Mouse (Mus musculus): ENCODE results near the gene Fign. TPM values are rescaled to one million over a fixed set of nuclear protein-coding genes. Genes with fewer than 3 reads are reported as not detected.

Gene Fign
- total and polyA plus RNA-seq, 2 experiments from 2014 or later = 7.9 to 16.7 TPM

GRCm38 (mm10) chr2:64108040-64108439 is 10.2 kb upstream of the Fign start:
- Histone ChIP-seq H3K4me3 (ENCODE audit: low read depth, low read length) (no peak overlapping the region), H3K27me3 (ENCODE audit: insufficient read depth, low read length) (no peaks in the 10 kb centered on the region), H3K36me3 (ENCODE audit: insufficient read depth, low read length) (no peaks in the 10 kb centered on the region), H3K27ac (ENCODE audit: low read depth, low read length) (no peak overlapping the region), H3K9me3 (ENCODE audit: low read length) (no peaks in the 10 kb centered on the region), H3K4me2 (ENCODE audit: low read depth, low read length, poor library complexity, severe bottlenecking) (no peak overlapping the region), H3K9ac (replicated peaks; ENCODE audit: low read length, poor library complexity, severe bottlenecking) (no peak overlapping the region), H3K4me1 (ENCODE audit: insufficient read depth, low read length) (no peaks in the 10 kb centered on the region)
- 71% methylated on average over 8 of the region's 8 CpGs for WGBS
- DNase-seq (ENCODE audit: low spot score) (no peak), ATAC-seq (ENCODE audit: low FRiP score) (no peak)
- no peak for TF ChIP-seq CTCF (IDR thresholded peaks at IDR 0.05)

DNA sequence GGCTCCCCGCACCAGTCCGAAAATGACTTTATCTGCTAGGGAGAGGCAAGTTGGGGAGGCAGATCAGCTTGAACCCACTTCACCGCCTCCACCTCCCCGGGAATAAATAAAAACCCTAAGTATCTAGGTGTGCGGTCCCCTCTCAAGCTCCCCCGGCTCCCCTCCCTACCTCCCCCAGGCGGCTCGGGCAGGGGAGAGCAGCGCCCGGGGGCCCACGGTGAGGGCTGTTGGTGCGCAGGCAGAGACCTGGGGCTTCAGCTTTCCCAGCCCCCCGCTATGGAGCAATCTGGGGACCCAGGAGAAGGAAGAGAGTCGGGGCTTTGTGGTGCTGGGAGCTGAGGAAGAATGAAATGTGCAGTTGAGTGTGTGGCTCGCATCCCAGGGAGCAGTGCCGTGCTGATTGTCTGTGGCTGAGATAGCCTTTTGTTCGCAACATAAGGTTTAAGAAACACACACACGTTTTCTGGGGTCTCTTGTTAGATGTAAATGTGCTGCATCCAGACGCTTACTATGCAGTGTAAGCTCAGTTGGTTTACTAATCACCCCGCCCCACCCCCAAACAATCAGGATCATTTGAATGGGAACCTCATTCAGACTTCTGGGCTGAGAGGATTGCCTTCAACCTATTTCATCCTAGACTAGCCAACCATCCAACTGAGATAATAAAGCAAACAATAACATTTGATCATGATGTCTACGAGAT is 931 bp upstream of the Fign start:
- DNase-seq (ENCODE audit: low spot score) (peak; percentile 60), ATAC-seq (ENCODE audit: low FRiP score) (peak; percentile 78)
- peak overlapping the region; percentile 91 for H3K4me2 ChIP-seq (ENCODE audit: low read depth, low read length, poor library complexity, severe bottlenecking)
- no peaks in the 10 kb centered on the region for H3K4me1 ChIP-seq (ENCODE audit: insufficient read depth, low read length)
- peak overlapping the region; percentile 79 for H3K9ac ChIP-seq (replicated peaks; ENCODE audit: low read length, poor library complexity, severe bottlenecking)
- 4% methylated on average over 18 of the region's 21 CpGs for WGBS
- no peaks in the 10 kb centered on the region for H3K27me3 ChIP-seq (ENCODE audit: insufficient read depth, low read length)
- peak overlapping the region; percentile 87 for H3K4me3 ChIP-seq (ENCODE audit: low read depth, low read length)
- H3K36me3 ChIP-seq (ENCODE audit: insufficient read depth, low read length) = no peaks in the 10 kb centered on the region
- H3K9me3 ChIP-seq (ENCODE audit: low read length) = no peaks in the 10 kb centered on the region
- peak overlapping the region; percentile 83 for H3K27ac ChIP-seq (ENCODE audit: low read depth, low read length)
- TF ChIP-seq CTCF (IDR thresholded peaks at IDR 0.05) = peak; percentile 36; the same call in 1 of the 2 replicates

- TF ChIP-seq CTCF (IDR thresholded peaks at IDR 0.05) = no peak
- Histone ChIP-seq H3K9me3 (ENCODE audit: low read length) (no peaks in the 10 kb centered on the region), H3K4me3 (ENCODE audit: low read depth, low read length) (peak overlapping the region; percentile 87), H3K36me3 (ENCODE audit: insufficient read depth, low read length) (no peaks in the 10 kb centered on the region), H3K27ac (ENCODE audit: low read depth, low read length) (peak overlapping the region; percentile 83; the same call in 1 of the 2 replicates), H3K4me2 (ENCODE audit: low read depth, low read length, poor library complexity, severe bottlenecking) (peak overlapping the region; percentile 91), H3K4me1 (ENCODE audit: insufficient read depth, low read length) (no peaks in the 10 kb centered on the region), H3K9ac (replicated peaks; ENCODE audit: low read length, poor library complexity, severe bottlenecking) (peak overlapping the region; percentile 79), H3K27me3 (ENCODE audit: insufficient read depth, low read length) (no peaks in the 10 kb centered on the region)
- ATAC-seq (ENCODE audit: low FRiP score) (no peak), DNase-seq (ENCODE audit: low spot score) (no peak)
- WGBS = 0% methylated on average over 12 of the region's 12 CpGs
Measured at GRCm38 (mm10) chr2:64096721-64097411, 972 bp downstream of the Fign start.

- no peak overlapping the region for H3K27ac ChIP-seq (ENCODE audit: low read depth, low read length)
- H3K9me3 ChIP-seq (ENCODE audit: low read length) = no peaks in the 10 kb centered on the region
- ATAC-seq (ENCODE audit: low FRiP score) = no peak
- H3K4me1 ChIP-seq (ENCODE audit: insufficient read depth, low read length) = no peaks in the 10 kb centered on the region
- no peaks in the 10 kb centered on the region for H3K27me3 ChIP-seq (ENCODE audit: insufficient read depth, low read length)
- no peaks in the 10 kb centered on the region for H3K36me3 ChIP-seq (ENCODE audit: insufficient read depth, low read length)
- peak overlapping the region; percentile 87 for H3K4me3 ChIP-seq (ENCODE audit: low read depth, low read length)
- H3K4me2 ChIP-seq (ENCODE audit: low read depth, low read length, poor library complexity, severe bottlenecking) = peak overlapping the region; percentile 91
- WGBS = 41% methylated on average over 5 of the region's 5 CpGs
- no peak for TF ChIP-seq CTCF (IDR thresholded peaks at IDR 0.05)
- no peak overlapping the region for H3K9ac ChIP-seq (replicated peaks; ENCODE audit: low read length, poor library complexity, severe bottlenecking)
- DNase-seq (ENCODE audit: low spot score) = no peak
Measured at GRCm38 (mm10) chr2:64096176-64096575, 1.7 kb downstream of the Fign start.

- no peak for ATAC-seq (ENCODE audit: low FRiP score)
- no peak for TF ChIP-seq CTCF (IDR thresholded peaks at IDR 0.05)
- no peaks in the 10 kb centered on the region for H3K27me3 ChIP-seq (ENCODE audit: insufficient read depth, low read length)
- H3K36me3 ChIP-seq (ENCODE audit: insufficient read depth, low read length) = no peaks in the 10 kb centered on the region
- H3K4me2 ChIP-seq (ENCODE audit: low read depth, low read length, poor library complexity, severe bottlenecking) = peak overlapping the region; percentile 91
- no peak for DNase-seq (ENCODE audit: low spot score)
- H3K9me3 ChIP-seq (ENCODE audit: low read length) = no peaks in the 10 kb centered on the region
- 0 out of 2 replicates have a peak overlapping the region, but pooled peaks have one; percentile 51 for H3K27ac ChIP-seq (ENCODE audit: low read depth, low read length)
- peak overlapping the region; percentile 87 for H3K4me3 ChIP-seq (ENCODE audit: low read depth, low read length)
- WGBS = 22% methylated on average over 5 of the region's 5 CpGs
- peak overlapping the region; percentile 36; the same call in 1 of the 2 replicates for H3K9ac ChIP-seq (replicated peaks; ENCODE audit: low read length, poor library complexity, severe bottlenecking)
- H3K4me1 ChIP-seq (ENCODE audit: insufficient read depth, low read length) = no peaks in the 10 kb centered on the region
Measured at GRCm38 (mm10) chr2:64095561-64095960, 2.3 kb downstream of the Fign start.

DNA sequence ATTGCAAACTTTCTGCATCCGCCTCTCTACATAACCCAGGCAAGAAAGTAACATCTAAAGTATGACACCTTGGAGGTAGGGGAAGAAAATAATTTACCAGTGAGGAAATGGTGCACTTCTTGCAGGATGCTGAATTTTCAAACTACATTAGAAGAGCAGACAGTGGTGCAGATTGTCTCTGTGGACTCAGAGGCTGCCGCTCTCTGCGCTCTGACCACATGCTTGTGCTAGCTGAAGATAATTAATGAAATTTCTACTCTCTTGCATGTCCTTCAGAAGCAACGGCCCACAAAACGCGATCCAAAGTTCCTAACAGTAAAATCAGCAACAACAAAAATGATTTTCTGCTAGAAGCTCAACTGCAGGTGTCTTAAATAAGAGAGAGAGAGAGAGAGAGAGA is 4.8 kb downstream of the Fign start:
- no peak for ATAC-seq (ENCODE audit: low FRiP score)
- WGBS = 72% methylated on average over 6 of the region's 6 CpGs
- Histone ChIP-seq H3K4me1 (ENCODE audit: insufficient read depth, low read length) (no peaks in the 10 kb centered on the region), H3K36me3 (ENCODE audit: insufficient read depth, low read length) (no peaks in the 10 kb centered on the region), H3K4me2 (ENCODE audit: low read depth, low read length, poor library complexity, severe bottlenecking) (peak overlapping the region; percentile 5), H3K9ac (replicated peaks; ENCODE audit: low read length, poor library complexity, severe bottlenecking) (no peak overlapping the region), H3K27me3 (ENCODE audit: insufficient read depth, low read length) (no peaks in the 10 kb centered on the region), H3K9me3 (ENCODE audit: low read length) (no peaks in the 10 kb centered on the region), H3K27ac (ENCODE audit: low read depth, low read length) (no peak overlapping the region), H3K4me3 (ENCODE audit: low read depth, low read length) (no peak overlapping the region; the same call in 1 of the 2 replicates)
- no peak for DNase-seq (ENCODE audit: low spot score)
- TF ChIP-seq CTCF (IDR thresholded peaks at IDR 0.05) = no peak

Measured in midbrain, postnatal 0 days (tissue).